Mouse (Mus musculus): ENCODE results near the gene Aldh1a3. TPM values are rescaled to one million over a fixed set of nuclear protein-coding genes. Genes with fewer than 3 reads are reported as not detected.

Aldh1a3 gene
- polyA plus RNA-seq, 1 experiment = 11.1 TPM

GRCm38 (mm10) chr7:66370970-66371369 is 56.3 kb downstream of the Aldh1a3 start:
- H3K4me1 ChIP-seq (ENCODE audit: control insufficient read depth, insufficient read depth, insufficient read length, low read length) = peaks cover 8% of the 10 kb centered on the region; the same call in 1 of the 2 replicates
- 35% methylated on average over 6 of the region's 6 CpGs for WGBS
- peak overlapping the region; percentile 21; the same call in 1 of the 2 replicates for H3K27ac ChIP-seq (ENCODE audit: insufficient read depth, low read depth, low read length)
- TF ChIP-seq POLR2A (IDR thresholded peaks at IDR 0.05; ENCODE audit: low read depth, low read length) (no peak), CTCF (IDR thresholded peaks at IDR 0.05; ENCODE audit: extremely low read depth, insufficient read length, insufficient replicate concordance, low read depth, low read length) (no peak)
- no peak overlapping the region for H3K4me3 ChIP-seq (ENCODE audit: low read depth, low read length)
- 0 out of 2 replicates have a peak, but pooled peaks cover 2% of the 10 kb centered on the region for H3K36me3 ChIP-seq (ENCODE audit: control insufficient read depth, insufficient read depth, low read length)
- no peaks in the 10 kb centered on the region for H3K27me3 ChIP-seq (ENCODE audit: control insufficient read depth, insufficient read depth, low read length)

- TF ChIP-seq POLR2A (IDR thresholded peaks at IDR 0.05; ENCODE audit: low read depth, low read length) = no peak
- TF ChIP-seq CTCF (IDR thresholded peaks at IDR 0.05; ENCODE audit: extremely low read depth, insufficient read length, insufficient replicate concordance, low read depth, low read length) = no peak
- Histone ChIP-seq H3K27ac (ENCODE audit: insufficient read depth, low read depth, low read length) (peak overlapping the region; percentile 35; the same call in 1 of the 2 replicates), H3K4me1 (ENCODE audit: control insufficient read depth, insufficient read depth, insufficient read length, low read length) (peaks cover 3% of the 10 kb centered on the region; the same call in 1 of the 2 replicates), H3K36me3 (ENCODE audit: control insufficient read depth, insufficient read depth, low read length) (0 out of 2 replicates have a peak, but pooled peaks cover 2% of the 10 kb centered on the region), H3K27me3 (ENCODE audit: control insufficient read depth, insufficient read depth, low read length) (no peaks in the 10 kb centered on the region), H3K4me3 (ENCODE audit: low read depth, low read length) (no peak overlapping the region)
- 62% methylated on average over 5 of the region's 5 CpGs for WGBS
Observed at GRCm38 (mm10) chr7:66369934-66370445, 57.3 kb downstream of the Aldh1a3 start.

GRCm38 (mm10) chr7:66369071-66369933 is 58.0 kb downstream of the Aldh1a3 start:
- Histone ChIP-seq H3K4me1 (ENCODE audit: control insufficient read depth, insufficient read depth, insufficient read length, low read length) (peaks cover 3% of the 10 kb centered on the region; the same call in 1 of the 2 replicates), H3K4me3 (ENCODE audit: low read depth, low read length) (no peak overlapping the region), H3K27me3 (ENCODE audit: control insufficient read depth, insufficient read depth, low read length) (no peaks in the 10 kb centered on the region), H3K27ac (ENCODE audit: insufficient read depth, low read depth, low read length) (peak overlapping the region; percentile 35; the same call in 1 of the 2 replicates), H3K36me3 (ENCODE audit: control insufficient read depth, insufficient read depth, low read length) (0 out of 2 replicates have a peak, but pooled peaks cover 5% of the 10 kb centered on the region)
- TF ChIP-seq CTCF (IDR thresholded peaks at IDR 0.05; ENCODE audit: extremely low read depth, insufficient read length, insufficient replicate concordance, low read depth, low read length) (no peak), POLR2A (IDR thresholded peaks at IDR 0.05; ENCODE audit: low read depth, low read length) (no peak)
- 71% methylated on average over 5 of the region's 5 CpGs for WGBS

GRCm38 (mm10) chr7:66365904-66366303 is 61.4 kb downstream of the Aldh1a3 start, which contains the start of gene Gm10974:
Gene Gm10974, plus strand, starts transcription at chr7:66365905.
- WGBS = 82% methylated on average over 2 of the region's 2 CpGs
- TF ChIP-seq CTCF (IDR thresholded peaks at IDR 0.05; ENCODE audit: extremely low read depth, insufficient read length, insufficient replicate concordance, low read depth, low read length) = no peak
- TF ChIP-seq POLR2A (IDR thresholded peaks at IDR 0.05; ENCODE audit: low read depth, low read length) = no peak
- Histone ChIP-seq H3K27ac (ENCODE audit: insufficient read depth, low read depth, low read length) (peak within 1 kb of the TSS; percentile 44), H3K4me3 (ENCODE audit: low read depth, low read length) (no peak within 1 kb of the TSS), H3K36me3 (ENCODE audit: control insufficient read depth, insufficient read depth, low read length) (0 out of 2 replicates have a peak, but pooled peaks cover 3% of the 10 kb centered on the region), H3K4me1 (ENCODE audit: control insufficient read depth, insufficient read depth, insufficient read length, low read length) (no peaks in the 10 kb centered on the region; the same call in 1 of the 2 replicates), H3K27me3 (ENCODE audit: control insufficient read depth, insufficient read depth, low read length) (no peaks in the 10 kb centered on the region)

- no peak for TF ChIP-seq CTCF (IDR thresholded peaks at IDR 0.05; ENCODE audit: extremely low read depth, insufficient read length, insufficient replicate concordance, low read depth, low read length)
- TF ChIP-seq POLR2A (IDR thresholded peaks at IDR 0.05; ENCODE audit: low read depth, low read length) = no peak
- Histone ChIP-seq H3K27ac (ENCODE audit: insufficient read depth, low read depth, low read length) (peak overlapping the region; percentile 44), H3K4me3 (ENCODE audit: low read depth, low read length) (no peak overlapping the region), H3K27me3 (ENCODE audit: control insufficient read depth, insufficient read depth, low read length) (no peaks in the 10 kb centered on the region), H3K4me1 (ENCODE audit: control insufficient read depth, insufficient read depth, insufficient read length, low read length) (no peaks in the 10 kb centered on the region; the same call in 1 of the 2 replicates), H3K36me3 (ENCODE audit: control insufficient read depth, insufficient read depth, low read length) (peaks cover 6% of the 10 kb centered on the region; the same call in 1 of the 2 replicates)
- WGBS = 55% methylated on average over 2 of the region's 2 CpGs
Observed at GRCm38 (mm10) chr7:66365411-66365810, 61.9 kb downstream of the Aldh1a3 start.

- H3K27me3 ChIP-seq (ENCODE audit: control insufficient read depth, insufficient read depth, low read length) = no peaks in the 10 kb centered on the region
- TF ChIP-seq POLR2A (IDR thresholded peaks at IDR 0.05; ENCODE audit: low read depth, low read length) = no peak
- TF ChIP-seq CTCF (IDR thresholded peaks at IDR 0.05; ENCODE audit: extremely low read depth, insufficient read length, insufficient replicate concordance, low read depth, low read length) = no peak
- H3K4me3 ChIP-seq (ENCODE audit: low read depth, low read length) = no peak overlapping the region
- H3K27ac ChIP-seq (ENCODE audit: insufficient read depth, low read depth, low read length) = no peak overlapping the region
- WGBS = 97% methylated on average over 11 of the region's 11 CpGs
- H3K4me1 ChIP-seq (ENCODE audit: control insufficient read depth, insufficient read depth, insufficient read length, low read length) = no peaks in the 10 kb centered on the region; the same call in 1 of the 2 replicates
- peaks cover 9% of the 10 kb centered on the region; the same call in 1 of the 2 replicates for H3K36me3 ChIP-seq (ENCODE audit: control insufficient read depth, insufficient read depth, low read length)
Observed at GRCm38 (mm10) chr7:66364491-66364890, 62.8 kb downstream of the Aldh1a3 start.

Data from small intestine, adult 2 months (tissue).